In genomic region chr8:57324671-57325070, GRCm38 (mm10) we compare ENCODE assay signal across 12 mouse cellular contexts. TPM values are rescaled to one million over a fixed set of nuclear protein-coding genes. Genes with fewer than 3 reads are reported as not detected.
DNase-seq lines count a peak whose midpoint lies in the region; ATAC-seq and TF ChIP-seq lines count a peak whose summit lies in the region.
"Had no signal": no experiment of that assay in that cellular context is flagged by ENCODE, and none has a peak within 500 bp of the region (broad histone marks: within the 10 kb centered on the region; RNA-seq: fewer than 3 reads in every experiment).

No protein-coding gene starts in this region.

- H3K4me1 ChIP-seq in kidney, embryonic 14.5 days (ENCODE audit: control insufficient read depth, insufficient read depth, low read length) = 0 out of 2 replicates have a peak, but pooled peaks cover 11% of the 10 kb centered on the region
- H3K4me1 ChIP-seq in kidney, adult 2 months (ENCODE audit: control insufficient read depth, insufficient read depth, low read length) = no peaks in the 10 kb centered on the region
- H3K4me1 ChIP-seq in embryonic facial prominence, embryonic 14.5 days (ENCODE audit: control insufficient read depth, insufficient read depth, low read length) = peaks cover 5% of the 10 kb centered on the region; the same call in 1 of the 2 replicates
- H3K4me1 ChIP-seq in intestine, embryonic 14.5 days (replicated peaks; ENCODE audit: control insufficient read depth, insufficient read depth, low read length) = peaks cover 2% of the 10 kb centered on the region; the same call in 1 of the 2 replicates
- H3K4me1 ChIP-seq in liver, embryonic 14.5 days (replicated peaks; ENCODE audit: control insufficient read depth in 2 of 2, insufficient read depth in 2 of 2, low read length in 1 of 2) = no peaks in the 10 kb centered on the region

- TF ChIP-seq EP300 in liver, embryonic 14.5 days (IDR thresholded peaks at IDR 0.05; ENCODE audit: low read depth) = no peak

- no peak overlapping the region for H3K4me2 ChIP-seq in kidney, embryonic 14.5 days (replicated peaks; ENCODE audit: low read depth, low read length)
- H3K4me2 ChIP-seq in embryonic facial prominence, embryonic 14.5 days (ENCODE audit: low read depth, low read length) = peak overlapping the region; percentile 52; the same call in 1 of the 2 replicates
- peak overlapping the region; percentile 67 for H3K4me2 ChIP-seq in intestine, embryonic 14.5 days (ENCODE audit: low read length)
- no peak overlapping the region for H3K4me2 ChIP-seq in liver, embryonic 14.5 days (ENCODE audit: low read depth)
- H3K4me2 ChIP-seq: neural tube, embryonic 13.5 days had no signal

- no peak for TF ChIP-seq POLR2A in kidney, adult 2 months (IDR thresholded peaks at IDR 0.05; ENCODE audit: low read depth, low read length)

- WGBS in kidney, embryonic 14.5 days = 3% methylated on average over 5 of the region's 5 CpGs
- WGBS in kidney, adult 2 months = 9% methylated on average over 5 of the region's 5 CpGs
- WGBS in embryonic facial prominence, embryonic 14.5 days = 4% methylated on average over 5 of the region's 5 CpGs
- WGBS in intestine, embryonic 14.5 days = 8% methylated on average over 5 of the region's 5 CpGs
- WGBS in liver, embryonic 14.5 days (ENCODE audit: insufficient replicate concordance) = 9% methylated on average over 5 of the region's 5 CpGs

- DNase-seq in kidney, adult 2 months = no peak
- no peak for DNase-seq in embryonic facial prominence, embryonic 14.5 days (ENCODE audit: low spot score)
- peak; percentile 74 for DNase-seq in intestine, embryonic 14.5 days (ENCODE audit: low spot score)
- no peak for DNase-seq in liver, embryonic 14.5 days (ENCODE audit: low read depth in 3 of 3, low spot score in 3 of 3)
- DNase-seq in retina, embryonic 14.5 days (ENCODE audit: low spot score) = no peak
- no peak for DNase-seq in natural killer cell, adult 2 months (ENCODE audit: low spot score in 2 of 2)
- DNase-seq in lung, postnatal 36 days = no peak
- DNase-seq: cerebellum, adult 8-10 months; gastrocnemius, adult 2 months had no signal

- H3K27ac ChIP-seq in kidney, embryonic 14.5 days (ENCODE audit: low read depth, low read length) = no peak overlapping the region
- no peak overlapping the region for H3K27ac ChIP-seq in kidney, adult 2 months (ENCODE audit: insufficient read depth, low read depth, low read length)
- H3K27ac ChIP-seq in embryonic facial prominence, embryonic 14.5 days (replicated peaks; ENCODE audit: low read depth, low read length) = peak overlapping the region; percentile 74; the same call in 1 of the 2 replicates
- H3K27ac ChIP-seq in intestine, embryonic 14.5 days (ENCODE audit: low read depth) = peak overlapping the region; percentile 81
- H3K27ac ChIP-seq in liver, embryonic 14.5 days = no peak overlapping the region
- H3K27ac ChIP-seq: gastrocnemius, adult 2 months; neural tube, embryonic 13.5 days had no signal

- TF ChIP-seq CTCF in kidney, adult 2 months (conservative IDR thresholded peaks at IDR 0.05; ENCODE audit: insufficient read depth, insufficient read length, low read depth, low read length) = no peak
- no peak for TF ChIP-seq CTCF in liver, embryonic 14.5 days (IDR thresholded peaks at IDR 0.05; ENCODE audit: low read depth)

- H3K36me3 ChIP-seq in kidney, embryonic 14.5 days (ENCODE audit: control insufficient read depth, insufficient read depth, low read length) = no peaks in the 10 kb centered on the region
- H3K36me3 ChIP-seq in kidney, adult 2 months (ENCODE audit: control insufficient read depth, insufficient read depth, low read length) = no peaks in the 10 kb centered on the region
- no peaks in the 10 kb centered on the region for H3K36me3 ChIP-seq in embryonic facial prominence, embryonic 14.5 days (ENCODE audit: control insufficient read depth, insufficient read depth, low read length)
- H3K36me3 ChIP-seq in intestine, embryonic 14.5 days (ENCODE audit: control insufficient read depth, insufficient read depth, low read length) = no peaks in the 10 kb centered on the region
- no peaks in the 10 kb centered on the region for H3K36me3 ChIP-seq in liver, embryonic 14.5 days (replicated peaks; ENCODE audit: control insufficient read depth, insufficient read depth, low read depth)
- H3K36me3 ChIP-seq: neural tube, embryonic 13.5 days had no signal

- no peak overlapping the region for H3K9ac ChIP-seq in kidney, embryonic 14.5 days (ENCODE audit: low read depth, low read length)
- peak overlapping the region; percentile 61 for H3K9ac ChIP-seq in embryonic facial prominence, embryonic 14.5 days (ENCODE audit: low read depth, low read length)
- peak overlapping the region; percentile 95 for H3K9ac ChIP-seq in intestine, embryonic 14.5 days (ENCODE audit: low read length)
- no peak overlapping the region for H3K9ac ChIP-seq in liver, embryonic 14.5 days (replicated peaks)
- H3K9ac ChIP-seq: neural tube, embryonic 13.5 days had no signal

- no peaks in the 10 kb centered on the region for H3K9me3 ChIP-seq in kidney, embryonic 14.5 days (ENCODE audit: control insufficient read depth, low read length)
- no peaks in the 10 kb centered on the region for H3K9me3 ChIP-seq in embryonic facial prominence, embryonic 14.5 days (ENCODE audit: control insufficient read depth, low read length)
- no peaks in the 10 kb centered on the region for H3K9me3 ChIP-seq in intestine, embryonic 14.5 days (ENCODE audit: control insufficient read depth, low read length)
- H3K9me3 ChIP-seq in liver, embryonic 14.5 days (ENCODE audit: control insufficient read depth, low read length) = no peaks in the 10 kb centered on the region
- H3K9me3 ChIP-seq: neural tube, embryonic 13.5 days had no signal

- no peak for ATAC-seq in kidney, embryonic 14.5 days (ENCODE audit: low FRiP score, low TSS enrichment)
- no peak for ATAC-seq in embryonic facial prominence, embryonic 14.5 days (ENCODE audit: low read depth)
- no peak for ATAC-seq in intestine, embryonic 14.5 days (replicated peaks; ENCODE audit: low FRiP score, low TSS enrichment, low read depth)
- no peak for ATAC-seq in liver, embryonic 14.5 days (ENCODE audit: insufficient read depth)

- peak overlapping the region; percentile 10; the same call in 1 of the 2 replicates for H3K4me3 ChIP-seq in kidney, embryonic 14.5 days (ENCODE audit: low read length)
- H3K4me3 ChIP-seq in kidney, adult 2 months (ENCODE audit: insufficient read depth, low read depth, low read length) = no peak overlapping the region
- peak overlapping the region; percentile 47 for H3K4me3 ChIP-seq in embryonic facial prominence, embryonic 14.5 days (ENCODE audit: low read depth, low read length)
- peak overlapping the region; percentile 81 for H3K4me3 ChIP-seq in intestine, embryonic 14.5 days (ENCODE audit: low read depth, low read length)
- H3K4me3 ChIP-seq in liver, embryonic 14.5 days (ENCODE audit: insufficient read depth in 1 of 2, low read depth in 2 of 2, low read length in 2 of 2) = peak overlapping the region; percentile 16 to 27; a peak in 2 of 4 replicates
- H3K4me3 ChIP-seq: erythroblast, embryonic 14.5 days; gastrocnemius, adult 2 months; neural tube, embryonic 13.5 days had no signal

- H3K27me3 ChIP-seq in kidney, embryonic 14.5 days (ENCODE audit: control insufficient read depth, insufficient read depth, low read length) = peaks cover 89% of the 10 kb centered on the region
- H3K27me3 ChIP-seq in kidney, adult 2 months (replicated peaks; ENCODE audit: control insufficient read depth, insufficient read depth, low read length) = peaks cover 20% of the 10 kb centered on the region
- H3K27me3 ChIP-seq in embryonic facial prominence, embryonic 14.5 days (replicated peaks; ENCODE audit: control insufficient read depth, insufficient read depth, low read length) = peaks cover 96% of the 10 kb centered on the region
- peaks cover 41% of the 10 kb centered on the region; the same call in 1 of the 2 replicates for H3K27me3 ChIP-seq in intestine, embryonic 14.5 days (replicated peaks; ENCODE audit: control insufficient read depth, insufficient read depth, low read length)
- peaks cover 98% of the 10 kb centered on the region for H3K27me3 ChIP-seq in liver, embryonic 14.5 days (ENCODE audit: control insufficient read depth, insufficient read depth, low read length)

RNA-seq across cellular contexts. Expression of gene Hand2, which starts 3.9 kb away (rescaled TPM):
- polyA plus RNA-seq in kidney, embryonic 14.5 days (2014; fragmentation: Nextera tagmentation; extraction: Ambion mirVana) = not detected in 2 replicates
- polyA plus RNA-seq in kidney, adult 2 months (2012; rRNA removed) = 0.23 and 0.33 TPM in 2 replicates
- 2.9 and 3.6 TPM in 2 replicates for polyA plus RNA-seq in embryonic facial prominence, embryonic 14.5 days (2014; fragmentation: Nextera tagmentation; extraction: Ambion mirVana)
- 13.1 and 15.9 TPM in 2 replicates for polyA plus RNA-seq in intestine, embryonic 14.5 days (2014; fragmentation: Nextera tagmentation; extraction: Ambion mirVana)
- 1.1 and 2.1 TPM in 2 replicates for polyA plus RNA-seq in liver, embryonic 14.5 days (2012; rRNA removed)
- polyA plus RNA-seq in liver, embryonic 14.5 days (2014; fragmentation: Nextera tagmentation; extraction: Ambion mirVana) = 0.44 and 0.48 TPM in 2 replicates
- polyA plus RNA-seq: erythroblast, embryonic 14.5 days had no signal

Comparison
In these comparisons a context has a peak if more than half of its experiments do, and no peak if none do; other contexts are left out.
1. H3K27ac ChIP-seq: peak in embryonic facial prominence, embryonic 14.5 days (single experiment) and intestine, embryonic 14.5 days (single experiment); none in kidney, embryonic 14.5 days (single experiment), kidney, adult 2 months (single experiment) and liver, embryonic 14.5 days (single experiment).
2. H3K4me2 ChIP-seq: peak in embryonic facial prominence, embryonic 14.5 days (single experiment) and intestine, embryonic 14.5 days (single experiment); none in kidney, embryonic 14.5 days (single experiment) and liver, embryonic 14.5 days (single experiment).
3. H3K9ac ChIP-seq: peak in embryonic facial prominence, embryonic 14.5 days (single experiment) and intestine, embryonic 14.5 days (single experiment); none in kidney, embryonic 14.5 days (single experiment) and liver, embryonic 14.5 days (single experiment).